In the genomic region with DNA sequence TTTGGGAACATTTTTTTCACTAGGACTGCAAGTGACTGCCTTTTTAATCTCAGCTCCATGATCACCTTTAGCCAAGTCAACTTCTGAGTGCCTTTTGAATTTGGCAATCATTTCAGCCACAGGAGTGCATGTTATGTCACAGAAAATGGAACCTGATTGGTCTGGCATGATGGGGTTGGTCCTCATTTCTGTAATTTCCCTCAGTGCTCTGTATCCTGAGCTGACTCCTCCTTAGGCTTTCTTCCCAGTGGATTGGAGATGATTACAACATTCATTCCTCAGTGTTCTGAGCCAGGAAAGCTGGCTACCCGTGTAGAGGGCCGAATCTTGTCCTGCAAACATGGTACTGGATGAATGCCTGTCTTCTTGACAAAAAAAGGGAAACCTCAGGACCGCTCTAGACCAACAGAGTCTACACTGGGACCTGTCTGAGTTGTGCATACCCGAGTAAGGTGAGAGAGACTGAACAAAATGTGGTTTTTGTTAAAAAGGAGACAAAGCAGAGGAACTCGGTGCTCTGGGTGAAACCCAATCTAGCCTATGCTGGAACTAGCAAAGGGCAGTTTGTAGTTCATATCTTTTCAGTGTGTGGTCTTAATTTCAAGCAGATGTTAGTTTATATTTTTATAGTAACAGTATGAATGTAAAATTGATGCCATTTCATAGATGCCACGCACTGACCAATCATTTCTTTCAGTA, we compare ENCODE assay signal across 16 mouse cellular contexts.
DNase-seq lines count a peak whose midpoint lies in the region; ATAC-seq and TF ChIP-seq lines count a peak whose summit lies in the region.
"Had no signal": no experiment of that assay in that cellular context is flagged by ENCODE, and none has a peak within 500 bp of the region (broad histone marks: within the 10 kb centered on the region; RNA-seq: fewer than 3 reads in every experiment).

No protein-coding gene starts in this region.

- H3K4me1 ChIP-seq in heart, embryonic 12.5 days (replicated peaks) = peaks cover 40% of the 10 kb centered on the region
- peaks cover 6% of the 10 kb centered on the region for H3K4me1 ChIP-seq in ES-Bruce4 (ENCODE audit: control insufficient read depth, insufficient read depth, low read length)
- H3K4me1 ChIP-seq in embryonic fibroblast, embryonic 13.5 days (ENCODE audit: control insufficient read depth, insufficient read depth, low read length) = peaks cover 20% of the 10 kb centered on the region

- no peak for TF ChIP-seq EP300 in ES-Bruce4 (IDR thresholded peaks at IDR 0.05; ENCODE audit: insufficient read depth, low read depth, low read length)

- ATAC-seq in heart, embryonic 12.5 days (ENCODE audit: insufficient number of reproducible peaks, low FRiP score) = no peak
- ATAC-seq in cerebellum, adult (ENCODE audit: insufficient number of reproducible peaks, low FRiP score, low TSS enrichment) = no peak
- ATAC-seq: midbrain, embryonic 15.5 days had no signal

- no peak for TF ChIP-seq CTCF in ES-Bruce4 (IDR thresholded peaks at IDR 0.05; ENCODE audit: low read depth, low read length)
- TF ChIP-seq CTCF in embryonic fibroblast, embryonic 13.5 days (IDR thresholded peaks at IDR 0.05; ENCODE audit: borderline replicate concordance, insufficient read depth, low read length) = no peak

- H3K27ac ChIP-seq in heart, embryonic 12.5 days (ENCODE audit: poor library complexity, severe bottlenecking) = no peak overlapping the region
- 0 out of 2 replicates have a peak overlapping the region, but pooled peaks have one; percentile 5 for H3K27ac ChIP-seq in ES-Bruce4 (ENCODE audit: insufficient read depth, low read length)
- H3K27ac ChIP-seq in embryonic fibroblast, embryonic 13.5 days (ENCODE audit: insufficient read depth, low read length) = peak overlapping the region; percentile 86
- H3K27ac ChIP-seq: forebrain, embryonic 12.5 days; hindbrain, embryonic 13.5 days; midbrain, embryonic 15.5 days had no signal

- H3K9ac ChIP-seq in heart, embryonic 12.5 days = no peak overlapping the region
- H3K9ac ChIP-seq in ES-Bruce4 (ENCODE audit: low read depth, poor library complexity, severe bottlenecking) = no peak overlapping the region
- H3K9ac ChIP-seq: forebrain, embryonic 12.5 days; hindbrain, embryonic 13.5 days; midbrain, embryonic 15.5 days had no signal

- H3K9me3 ChIP-seq in heart, embryonic 12.5 days (replicated peaks) = no peaks in the 10 kb centered on the region
- H3K9me3 ChIP-seq in ES-Bruce4 (replicated peaks; ENCODE audit: control insufficient read depth, insufficient read depth, low read length, poor library complexity, severe bottlenecking) = no peaks in the 10 kb centered on the region
- H3K9me3 ChIP-seq: forebrain, embryonic 12.5 days; hindbrain, embryonic 13.5 days; midbrain, embryonic 15.5 days had no signal

- H3K4me3 ChIP-seq in heart, embryonic 12.5 days = no peak overlapping the region
- no peak overlapping the region for H3K4me3 ChIP-seq in ES-Bruce4 (ENCODE audit: low read depth, low read length)
- H3K4me3 ChIP-seq in embryonic fibroblast, embryonic 13.5 days (ENCODE audit: insufficient read depth, low read length) = no peak overlapping the region
- H3K4me3 ChIP-seq: forebrain, embryonic 12.5 days; hindbrain, embryonic 13.5 days; midbrain, embryonic 15.5 days had no signal

- H3K4me2 ChIP-seq in heart, embryonic 12.5 days = no peak overlapping the region
- H3K4me2 ChIP-seq: forebrain, embryonic 12.5 days; hindbrain, embryonic 13.5 days; midbrain, embryonic 15.5 days had no signal

- DNase-seq in heart, adult 8-10 months (ENCODE audit: low spot score) = peak; percentile 62
- DNase-seq in 3134 (ENCODE audit: extremely low read depth, insufficient read length, low spot score) = peak; percentile 33
- DNase-seq in spleen, postnatal 14 days (ENCODE audit: low spot score in 2 of 2) = no peak
- DNase-seq in left cerebral cortex, adult 11 months (ENCODE audit: low spot score) = no peak
- DNase-seq: adrenal gland, postnatal 25 days; kidney, adult 8-10 months; liver; lung, postnatal 14 days; spleen, adult 18-20 months had no signal

- H3K27me3 ChIP-seq in heart, embryonic 12.5 days (replicated peaks) = no peaks in the 10 kb centered on the region
- H3K27me3 ChIP-seq in ES-Bruce4 (ENCODE audit: control insufficient read depth, insufficient read depth, low read length, poor library complexity, severe bottlenecking) = no peaks in the 10 kb centered on the region
- H3K27me3 ChIP-seq: forebrain, embryonic 12.5 days; hindbrain, embryonic 13.5 days; midbrain, embryonic 15.5 days had no signal

- no peak for TF ChIP-seq POLR2A in ES-Bruce4 (IDR thresholded peaks at IDR 0.05; ENCODE audit: insufficient read depth, low read length)
- TF ChIP-seq POLR2A in embryonic fibroblast, embryonic 13.5 days (IDR thresholded peaks at IDR 0.05; ENCODE audit: low read depth, low read length) = no peak

- peaks cover 3% of the 10 kb centered on the region; the same call in 1 of the 2 replicates for H3K36me3 ChIP-seq in heart, embryonic 12.5 days
- H3K36me3 ChIP-seq in ES-Bruce4 (ENCODE audit: control insufficient read depth, insufficient read depth, low read length, poor library complexity, severe bottlenecking) = no peaks in the 10 kb centered on the region
- H3K36me3 ChIP-seq: forebrain, embryonic 12.5 days; hindbrain, embryonic 13.5 days; midbrain, embryonic 15.5 days had no signal

- 78% methylated on average over 6 of the region's 6 CpGs for WGBS in heart, embryonic 12.5 days

Comparison
In these comparisons a context has a peak if more than half of its experiments do, and no peak if none do; other contexts are left out.
1. DNase-seq: peak in heart, adult 8-10 months (single experiment) and 3134 (single experiment); none in spleen, postnatal 14 days (0 of 2) and left cerebral cortex, adult 11 months (single experiment).